Comparison of ENCODE assay signal across 25 mouse cellular contexts in the genomic region with DNA sequence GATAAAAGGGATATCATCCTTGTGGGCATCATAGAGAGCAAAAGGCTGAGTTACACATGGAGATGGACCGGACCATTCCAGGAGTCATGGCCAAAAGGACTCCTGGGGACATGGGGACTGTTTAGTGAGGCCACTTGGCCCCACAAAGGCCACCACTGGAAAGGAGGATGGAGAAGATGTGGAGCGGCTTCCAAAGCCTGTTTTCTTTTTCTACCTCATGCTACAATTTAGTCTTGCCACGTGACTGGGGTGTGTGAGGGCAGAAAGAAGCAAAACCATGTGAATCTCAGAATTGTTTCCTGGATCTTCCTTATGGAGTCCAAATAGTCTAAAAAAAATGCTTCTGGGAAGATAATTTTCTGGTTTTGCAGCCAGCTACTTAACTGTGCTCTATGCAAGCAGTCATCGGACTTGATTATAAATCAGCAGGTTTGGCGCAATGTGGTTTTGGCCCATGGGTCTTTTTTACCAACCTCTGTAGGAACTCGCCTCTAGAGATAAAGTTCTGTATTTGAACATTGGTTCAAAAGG. TPM values are rescaled to one million over a fixed set of nuclear protein-coding genes. Genes with fewer than 3 reads are reported as not detected.
A peak's percentile ranks its signal among the peaks of the same experiment; 100 is the strongest.
DNase-seq lines count a peak whose midpoint lies in the region; ATAC-seq lines count a peak whose summit lies in the region.
"Had no signal": no experiment of that assay in that cellular context is flagged by ENCODE, and none has a peak within 500 bp of the region (broad histone marks: within the 10 kb centered on the region; RNA-seq: fewer than 3 reads in every experiment).

No protein-coding gene starts in this region.

- H3K4me2 ChIP-seq in midbrain, embryonic 11.5 days: no peak overlapping the region
- H3K4me2 ChIP-seq in midbrain, embryonic 13.5 days (replicated peaks): no peak overlapping the region
- H3K4me2 ChIP-seq: embryonic facial prominence, embryonic 13.5 days; embryonic facial prominence, embryonic 15.5 days; forebrain, embryonic 13.5 days had no signal

- intact Hi-C loops in heart, postnatal 25 days (cut with DNase I): no loop called here

- peak; percentile 93 for DNase-seq in heart, adult 11 months
- no peak for DNase-seq in heart, postnatal 25 days (ENCODE audit: low spot score)
- DNase-seq in midbrain, embryonic 11.5 days (ENCODE audit: low spot score, missing footprints): peak; percentile 71
- DNase-seq in adipocyte (ENCODE audit: low spot score): peak; percentile 66
- DNase-seq in spleen, postnatal 14 days (ENCODE audit: low spot score in 2 of 2): no peak
- DNase-seq in natural killer cell, adult 2 months (ENCODE audit: low spot score in 2 of 2): no peak
- DNase-seq: adrenal gland, adult 2 months; adrenal gland, postnatal 10 days; adrenal gland, postnatal 25 days; B cell, adult 2 months; cerebellum, adult 11 months; cerebellum, adult 18-20 months; cerebellum, adult 8-10 months; cerebellum, adult 9-11 months; cerebellum, postnatal 14 days; cerebellum, postnatal 36 days; embryo, embryonic 11 days had no signal

- no peaks in the 10 kb centered on the region for H3K27me3 ChIP-seq in midbrain, embryonic 11.5 days (ENCODE audit: control insufficient read depth, insufficient read depth, low read length)
- H3K27me3 ChIP-seq in midbrain, embryonic 13.5 days: no peaks in the 10 kb centered on the region
- H3K27me3 ChIP-seq: embryonic facial prominence, embryonic 13.5 days; embryonic facial prominence, embryonic 15.5 days; forebrain, embryonic 13.5 days; Patski had no signal

- 88% methylated on average over 6 of the region's 6 CpGs for WGBS in midbrain, embryonic 11.5 days
- 92% methylated on average over 6 of the region's 6 CpGs for WGBS in midbrain, embryonic 13.5 days

- no peaks in the 10 kb centered on the region for H3K4me1 ChIP-seq in midbrain, embryonic 11.5 days (ENCODE audit: control insufficient read depth, insufficient read depth, low read length)
- H3K4me1 ChIP-seq in midbrain, embryonic 13.5 days (replicated peaks): peaks cover 4% of the 10 kb centered on the region

- no peak overlapping the region for H3K27ac ChIP-seq in midbrain, embryonic 11.5 days (ENCODE audit: low read depth, low read length)
- no peak overlapping the region for H3K27ac ChIP-seq in midbrain, embryonic 13.5 days
- H3K27ac ChIP-seq: embryonic facial prominence, embryonic 13.5 days; embryonic facial prominence, embryonic 15.5 days; forebrain, embryonic 13.5 days had no signal

- no peaks in the 10 kb centered on the region for H3K9me3 ChIP-seq in midbrain, embryonic 11.5 days (ENCODE audit: control insufficient read depth, low read length)
- H3K9me3 ChIP-seq in midbrain, embryonic 13.5 days: no peaks in the 10 kb centered on the region
- H3K9me3 ChIP-seq: embryonic facial prominence, embryonic 13.5 days; embryonic facial prominence, embryonic 15.5 days had no signal

- no peak for ATAC-seq in midbrain, embryonic 11.5 days (ENCODE audit: low FRiP score)
- no peak for ATAC-seq in midbrain, embryonic 13.5 days
- ATAC-seq: activated CD4-positive, CD25-positive, alpha-beta regulatory T cell, adult 4 months; forebrain, embryonic 13.5 days; forebrain, embryonic 16.5 days; Patski had no signal

- no peak overlapping the region for H3K4me3 ChIP-seq in midbrain, embryonic 11.5 days (ENCODE audit: low read depth, low read length)
- H3K4me3 ChIP-seq in midbrain, embryonic 13.5 days (replicated peaks): no peak overlapping the region
- H3K4me3 ChIP-seq: embryonic facial prominence, embryonic 13.5 days; embryonic facial prominence, embryonic 15.5 days; forebrain, embryonic 13.5 days had no signal

- no peaks in the 10 kb centered on the region for H3K36me3 ChIP-seq in midbrain, embryonic 11.5 days (ENCODE audit: control insufficient read depth, insufficient read depth, low read length)
- no peaks in the 10 kb centered on the region for H3K36me3 ChIP-seq in midbrain, embryonic 13.5 days
- H3K36me3 ChIP-seq: embryonic facial prominence, embryonic 13.5 days; embryonic facial prominence, embryonic 15.5 days had no signal

- no peak overlapping the region for H3K9ac ChIP-seq in midbrain, embryonic 11.5 days (ENCODE audit: low read length)
- H3K9ac ChIP-seq in midbrain, embryonic 13.5 days (replicated peaks): no peak overlapping the region
- H3K9ac ChIP-seq: embryonic facial prominence, embryonic 13.5 days; embryonic facial prominence, embryonic 15.5 days; forebrain, embryonic 13.5 days had no signal

RNA-seq across cellular contexts. Expression of a gene that starts 36.9 kb away (rescaled TPM):
- 1 to 10 TPM; 3.2 to 3.4 TPM for total RNA-seq in heart, postnatal 25 days (2021)
- polyA plus RNA-seq in midbrain, embryonic 11.5 days (2014; fragmentation: Nextera tagmentation; extraction: Ambion mirVana): 1.9 and 2.7 TPM in 2 replicates
- 4.9 and 5.2 TPM in 2 replicates for polyA plus RNA-seq in midbrain, embryonic 13.5 days (2015; fragmentation: Nextera tagmentation; extraction: Ambion mirVana)
- total RNA-seq: MEL had no signal
- polyA plus RNA-seq: activated CD4-positive, CD25-positive, alpha-beta regulatory T cell, adult 4 months had no signal

Comparison
In these comparisons a context has a peak if more than half of its experiments do, and no peak if none do; other contexts are left out.
1. DNase-seq: peak in heart, adult 11 months (single experiment), midbrain, embryonic 11.5 days (single experiment) and adipocyte (single experiment); none in heart, postnatal 25 days (single experiment), spleen, postnatal 14 days (0 of 2) and natural killer cell, adult 2 months (0 of 2).